Mouse (Mus musculus) heart, embryonic 11.5 days (tissue): ENCODE data around the gene D230025D16Rik. TPM values are rescaled to one million over a fixed set of nuclear protein-coding genes. Genes with fewer than 3 reads are reported as not detected.
"Not testable (repeated sequence)": the region's sequence is repeated elsewhere in the genome, so short reads cannot be mapped to it uniquely, and the experiment has no call there.

ENCODE experiments used
- ATAC-seq: fragments of 200-750 bp; cut with Nextera tagmentation; replicated peaks from 2 replicates; pipeline ENCODE4 v1.8.0; 2017; ENCODE audit warnings: moderate library complexity; ENCODE audit not compliant: insufficient number of reproducible peaks, low FRiP score, low TSS enrichment
- H3K27ac ChIP-seq: fragments of 300-500 bp; sonication (generic); 2 replicates; pipeline ENCODE4 v1.5.1; 2014; ENCODE audit warnings: mild to moderate bottlenecking, low read depth, low read length
- H3K27me3 ChIP-seq: fragments of 300-500 bp; sonication (generic); 2 replicates; pipeline ENCODE4 v1.6.1; 2014; ENCODE audit warnings: mild to moderate bottlenecking, low read length, mixed read lengths; ENCODE audit not compliant: control insufficient read depth, insufficient read depth
- H3K36me3 ChIP-seq: fragments of 300-500 bp; sonication (generic); 2 replicates; pipeline ENCODE4 v1.6.1; 2014; ENCODE audit warnings: mild to moderate bottlenecking, low read length, moderate library complexity, mixed read lengths; ENCODE audit not compliant: control insufficient read depth, insufficient read depth
- H3K4me1 ChIP-seq: fragments of 300-500 bp; sonication (generic); 2 replicates; pipeline ENCODE4 v1.6.1; 2014; ENCODE audit warnings: low read length; ENCODE audit not compliant: control insufficient read depth, insufficient read depth
- H3K4me2 ChIP-seq: fragments of 300-500 bp; sonication (generic); 2 replicates; pipeline ENCODE4 v1.6.1; 2014; ENCODE audit warnings: mild to moderate bottlenecking, moderate library complexity
- H3K4me3 ChIP-seq: fragments of 300-500 bp; sonication (generic); 2 replicates; pipeline ENCODE4 v1.5.1; 2014; ENCODE audit warnings: low read depth, low read length
- H3K9ac ChIP-seq: fragments of 300-500 bp; sonication (generic); 2 replicates; pipeline ENCODE4 v1.6.1; 2014; ENCODE audit warnings: mild to moderate bottlenecking, low read depth, low read length, moderate library complexity
- H3K9me3 ChIP-seq: fragments of 300-500 bp; sonication (generic); replicated peaks from 2 replicates; pipeline ENCODE4 v1.6.1; 2016; ENCODE audit warnings: low read length; ENCODE audit not compliant: control insufficient read depth
- WGBS: fragments of 180-500 bp; shearing (Covaris S2); extraction: QIAGEN DNeasy Blood & Tissue Kit; methylation state at CpG from one replicate; pipeline ENCODE4 v1.1.7; 2014; ENCODE audit not compliant: insufficient replicate concordance; 5-methylcytosine and 5-hydroxymethylcytosine counted together
- polyA plus RNA-seq: library from polyadenylated mRNA; unstranded; fragments of >200 nt; fragmentation: Nextera tagmentation; extraction: Ambion mirVana; gene quantifications from 2 replicates; pipeline ENCODE4 v1.2.1, GENCODE M21; 2014

Gene D230025D16Rik
- polyA plus RNA-seq, 1 experiment from 2014 or later = 20.9 TPM

DNA sequence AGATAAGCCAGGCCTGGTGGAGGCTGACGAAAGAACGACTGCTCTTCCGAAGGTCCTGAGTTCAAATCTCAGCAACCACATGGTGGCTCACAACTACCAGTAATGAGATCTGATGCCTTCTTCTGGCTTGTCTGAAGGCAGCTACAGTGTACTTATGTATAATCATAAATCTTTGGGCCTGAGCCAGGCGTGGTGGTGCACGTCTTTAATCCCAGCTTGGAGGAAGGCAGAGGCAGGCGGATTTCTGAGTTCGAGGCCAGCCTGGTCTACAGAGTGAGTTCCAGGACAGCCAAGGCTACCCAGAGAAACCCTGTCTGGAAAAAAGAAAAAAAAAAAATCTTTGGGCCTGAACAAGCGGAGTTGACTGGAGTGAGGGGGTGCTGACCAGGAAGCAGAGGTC lies 66.4 kb downstream of the D230025D16Rik start:
- H3K27ac ChIP-seq, H3K4me2 ChIP-seq, H3K4me3 ChIP-seq, H3K9ac ChIP-seq, ATAC-seq, H3K36me3 ChIP-seq, H3K9me3 ChIP-seq: not testable (repeated sequence)
- 75% methylated on average over 8 of the region's 8 CpGs for WGBS
- Histone ChIP-seq H3K4me1 (peaks cover 20% of the 10 kb centered on the region), H3K27me3 (peaks cover 16% of the 10 kb centered on the region)

DNA sequence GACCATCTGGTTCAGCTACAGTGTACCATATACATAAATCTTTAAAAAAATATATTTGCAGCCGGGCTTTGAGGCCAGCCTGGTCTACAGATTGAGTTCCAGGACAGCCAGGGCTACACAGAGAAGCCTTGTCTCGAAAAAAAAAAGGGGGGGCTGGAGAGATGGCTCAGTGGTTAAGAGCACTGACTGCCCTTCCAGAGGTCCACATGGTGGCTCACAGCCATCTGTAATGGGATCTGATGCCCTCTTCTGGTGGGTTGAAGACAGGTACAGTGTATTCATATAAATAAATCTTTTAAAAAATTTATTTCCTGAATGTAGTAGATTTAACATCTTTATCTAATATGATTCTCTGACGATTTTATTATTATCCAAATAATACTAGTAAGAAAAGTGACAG lies 66.9 kb downstream of the D230025D16Rik start:
- ATAC-seq = not testable (repeated sequence)
- WGBS = 62% methylated on average over 3 of the region's 3 CpGs

DNA sequence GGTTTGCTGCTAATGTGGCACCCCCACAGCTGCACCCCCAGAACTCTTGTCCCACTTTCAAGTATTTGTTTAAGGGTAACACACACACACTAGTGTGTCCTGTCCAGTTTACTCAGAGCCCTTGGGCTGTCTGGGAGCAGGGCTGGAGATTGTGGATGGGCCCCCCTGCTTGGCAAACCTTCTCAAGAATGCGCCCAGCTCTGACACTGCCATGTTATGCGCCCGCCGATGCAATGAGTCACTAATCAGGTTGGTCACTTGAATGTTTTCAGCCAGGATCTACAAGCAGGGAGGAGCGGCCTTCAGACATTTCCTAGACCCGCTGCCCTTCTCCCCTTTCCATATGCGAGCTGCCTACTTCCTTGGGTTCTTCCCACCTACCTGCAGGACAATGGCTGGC lies 67.5 kb downstream of the D230025D16Rik start:
- Histone ChIP-seq H3K27me3 (peaks cover 16% of the 10 kb centered on the region), H3K27ac (no peak overlapping the region), H3K9me3 (no peaks in the 10 kb centered on the region), H3K4me3 (no peak overlapping the region), H3K36me3 (no peaks in the 10 kb centered on the region), H3K4me1 (peaks cover 26% of the 10 kb centered on the region), H3K4me2 (no peak overlapping the region), H3K9ac (no peak overlapping the region)
- no peak for ATAC-seq
- WGBS = 68% methylated on average over 7 of the region's 7 CpGs

More for the DNA sequence above, 66.9 kb downstream of the D230025D16Rik start:
- not testable (repeated sequence) for H3K4me3 ChIP-seq, H3K36me3 ChIP-seq, H3K9ac ChIP-seq, H3K4me2 ChIP-seq, H3K27ac ChIP-seq, H3K9me3 ChIP-seq
- Histone ChIP-seq H3K27me3 (peaks cover 16% of the 10 kb centered on the region), H3K4me1 (peaks cover 23% of the 10 kb centered on the region)

GRCm38 (mm10) chr8:105293405-105293804 lies 68.5 kb downstream of the D230025D16Rik start:
- no peak for ATAC-seq
- 48% methylated on average over 19 of the region's 19 CpGs for WGBS
- Histone ChIP-seq H3K27me3 (peaks cover 16% of the 10 kb centered on the region), H3K36me3 (no peaks in the 10 kb centered on the region), H3K4me2 (no peak overlapping the region), H3K9ac (no peak overlapping the region), H3K27ac (no peak overlapping the region), H3K9me3 (no peaks in the 10 kb centered on the region), H3K4me1 (peaks cover 26% of the 10 kb centered on the region), H3K4me3 (no peak overlapping the region)

DNA sequence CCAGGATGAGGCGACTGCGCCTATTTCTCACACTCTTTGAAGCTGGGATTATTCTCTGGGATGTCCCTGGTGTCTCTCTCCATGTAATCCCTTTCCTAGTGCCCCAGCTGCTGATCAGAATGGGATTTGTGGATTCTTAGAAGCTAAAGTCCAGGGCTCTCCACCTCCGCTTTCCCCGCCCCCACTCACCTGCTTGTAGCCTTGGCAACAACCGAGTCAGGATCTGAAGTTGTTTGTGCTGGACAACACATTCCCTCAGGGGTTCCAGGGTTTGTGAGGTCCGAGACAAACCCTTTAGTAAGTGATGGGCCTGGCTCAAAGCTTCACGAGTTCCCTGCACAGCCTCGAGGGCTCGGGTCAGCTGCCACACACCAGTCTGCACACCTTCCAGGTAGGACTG lies 69.8 kb downstream of the D230025D16Rik start:
- H3K4me1 ChIP-seq = peaks cover 24% of the 10 kb centered on the region
- H3K9ac ChIP-seq = no peak overlapping the region
- peaks cover 6% of the 10 kb centered on the region; the same call in 1 of the 2 replicates for H3K36me3 ChIP-seq
- no peak overlapping the region; the same call in 1 of the 2 replicates for H3K27ac ChIP-seq
- 64% methylated on average over 9 of the region's 9 CpGs for WGBS
- peak overlapping the region; percentile 28 for H3K4me2 ChIP-seq
- no peak for ATAC-seq
- H3K9me3 ChIP-seq = no peaks in the 10 kb centered on the region
- no peak overlapping the region for H3K4me3 ChIP-seq
- peaks cover 15% of the 10 kb centered on the region for H3K27me3 ChIP-seq

DNA sequence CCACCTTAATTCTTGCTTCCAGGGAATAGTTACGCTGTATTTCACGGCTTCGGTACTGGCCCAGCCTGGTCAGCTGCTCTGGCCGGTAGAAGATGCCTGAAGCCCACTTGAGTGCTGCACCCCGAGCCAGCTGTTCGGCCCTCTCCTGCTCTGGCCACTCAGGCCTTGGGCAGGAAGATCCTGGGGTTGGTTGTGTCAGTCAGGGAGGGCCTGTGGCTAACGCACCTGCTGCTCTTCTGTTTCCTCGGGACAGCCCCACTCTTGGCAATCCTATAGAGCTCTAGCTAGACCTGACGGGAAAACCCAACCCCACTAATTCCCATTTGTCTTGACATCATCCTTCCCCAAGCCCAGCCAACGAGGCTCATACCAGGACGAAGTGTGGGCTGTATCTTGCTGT lies 70.3 kb downstream of the D230025D16Rik start:
- Histone ChIP-seq H3K9ac (peak overlapping the region; percentile 44; the same call in 1 of the 2 replicates), H3K4me3 (peak overlapping the region; percentile 20), H3K4me1 (peaks cover 20% of the 10 kb centered on the region), H3K27ac (peak overlapping the region; percentile 2; the same call in 1 of the 2 replicates), H3K36me3 (peaks cover 10% of the 10 kb centered on the region), H3K4me2 (peak overlapping the region; percentile 28), H3K9me3 (no peaks in the 10 kb centered on the region), H3K27me3 (peaks cover 11% of the 10 kb centered on the region)
- WGBS = 60% methylated on average over 11 of the region's 11 CpGs
- ATAC-seq = no peak

DNA sequence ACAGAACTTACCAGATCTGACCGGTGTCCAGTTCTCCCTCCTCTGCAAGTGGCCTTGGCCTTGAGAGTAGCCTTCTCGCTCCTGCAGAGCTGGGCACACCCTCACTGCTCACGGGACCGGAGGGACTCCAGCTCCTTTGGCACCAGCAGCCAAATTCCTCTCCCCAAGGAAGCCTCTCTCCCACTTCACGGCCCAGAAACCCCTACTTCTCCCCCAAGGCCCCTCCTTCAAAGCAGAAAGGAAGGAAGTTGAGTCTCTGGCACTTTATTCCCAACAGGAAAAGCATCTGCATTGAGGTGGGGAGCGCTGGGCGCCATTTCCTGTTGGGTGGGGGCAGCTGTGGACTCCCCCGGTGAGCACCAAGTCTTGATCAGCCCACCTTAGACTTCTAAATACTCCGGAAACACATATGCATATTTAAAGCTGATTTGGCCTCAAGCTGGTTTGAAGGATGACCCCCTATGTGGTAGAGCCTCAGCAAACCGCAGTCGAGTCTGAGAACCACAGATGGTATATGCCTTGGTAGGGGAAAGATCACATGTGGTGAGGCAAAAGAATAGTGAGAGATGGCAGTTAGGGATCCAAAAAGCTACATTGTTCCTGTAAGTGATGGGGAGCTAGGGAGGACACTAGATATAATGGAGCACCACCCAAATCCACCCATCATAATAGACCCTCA lies 71.1 kb downstream of the D230025D16Rik start, which contains the start of gene Exoc3l:
Gene Exoc3l, minus strand, starts transcription at position 207 of the 679 bp plus-strand sequence.
- Histone ChIP-seq H3K27me3 (peaks cover 5% of the 10 kb centered on the region; the same call in 1 of the 2 replicates), H3K4me3 (peak within 1 kb of the TSS; percentile 96), H3K4me1 (peaks cover 13% of the 10 kb centered on the region), H3K36me3 (peaks cover 18% of the 10 kb centered on the region), H3K4me2 (peak within 1 kb of the TSS; percentile 83), H3K9ac (peak within 1 kb of the TSS; percentile 96), H3K27ac (peak within 1 kb of the TSS; percentile 2; the same call in 1 of the 2 replicates), H3K9me3 (no peaks in the 10 kb centered on the region)
- 45% methylated on average over 11 of the region's 11 CpGs for WGBS
- no peak for ATAC-seq

DNA sequence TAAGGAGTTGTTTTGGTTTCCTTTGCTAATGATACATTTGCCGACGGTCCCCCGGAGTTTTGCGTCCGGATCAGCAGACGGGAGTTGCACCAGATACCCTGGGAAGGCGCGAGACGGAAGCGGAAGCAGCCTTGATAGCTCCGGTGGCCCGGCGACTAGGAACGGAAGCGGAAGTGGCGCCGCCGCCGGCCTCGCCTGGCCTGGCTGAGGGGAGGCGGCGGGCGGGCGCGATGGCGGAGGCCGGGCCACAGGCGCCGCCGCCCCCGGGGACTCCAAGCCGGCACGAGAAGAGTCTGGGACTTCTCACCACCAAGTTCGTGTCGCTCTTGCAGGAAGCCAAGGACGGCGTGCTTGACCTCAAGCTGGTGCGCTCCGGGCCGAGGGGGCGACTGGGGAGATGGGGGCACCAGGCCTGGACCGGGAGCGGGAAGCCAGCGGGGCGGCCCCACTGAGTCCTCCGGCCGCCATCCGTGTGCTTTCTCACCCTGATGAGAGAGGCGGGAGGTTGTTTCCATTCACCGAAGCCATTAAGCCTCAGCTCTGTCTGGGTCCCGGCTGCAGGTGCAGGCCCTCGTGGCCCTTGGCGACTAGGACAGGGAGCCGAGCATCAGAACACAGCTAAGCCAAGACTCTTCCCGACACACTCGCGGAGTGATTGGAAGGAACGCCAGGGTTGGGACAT lies 72.7 kb downstream of the D230025D16Rik start, which contains the start of gene E2f4:
Gene E2f4, plus strand, starts transcription at position 153 of the 682 bp plus-strand sequence.
- peak within 1 kb of the TSS; percentile 96 for H3K9ac ChIP-seq
- peak; percentile 80 for ATAC-seq
- peaks cover 13% of the 10 kb centered on the region for H3K4me1 ChIP-seq
- WGBS = under 1% methylated on average over 57 of the region's 58 CpGs
- H3K27me3 ChIP-seq = peaks cover 5% of the 10 kb centered on the region; the same call in 1 of the 2 replicates
- peaks cover 32% of the 10 kb centered on the region for H3K36me3 ChIP-seq
- peak within 1 kb of the TSS; percentile 83 for H3K4me2 ChIP-seq
- peak within 1 kb of the TSS; percentile 70 for H3K27ac ChIP-seq
- H3K4me3 ChIP-seq = peak within 1 kb of the TSS; percentile 96
- no peaks in the 10 kb centered on the region for H3K9me3 ChIP-seq
